Mouse (Mus musculus): Measurements from ENCODE around the gene Opn4. TPM values are rescaled to one million over a fixed set of nuclear protein-coding genes. Genes with fewer than 3 reads are reported as not detected.
A peak's percentile ranks its signal among the peaks of the same experiment; 100 is the strongest.

The Opn4 gene
- polyA plus RNA-seq, 1 experiment from 2014 or later = not detected

- peaks cover 6% of the 10 kb centered on the region; the same call in 1 of the 2 replicates for H3K4me1 ChIP-seq (ENCODE audit: insufficient read depth)
- H3K9ac ChIP-seq (replicated peaks) = no peak overlapping the region
- DNase-seq = no peak
- no peaks in the 10 kb centered on the region for H3K9me3 ChIP-seq (ENCODE audit: low read length)
- H3K36me3 ChIP-seq (replicated peaks; ENCODE audit: insufficient read depth, low read length) = no peaks in the 10 kb centered on the region
- H3K4me2 ChIP-seq (ENCODE audit: low read depth, low read length) = no peak overlapping the region
- ATAC-seq = no peak
- WGBS (ENCODE audit: insufficient replicate concordance) = 46% methylated on average over 4 of the region's 4 CpGs
- H3K4me3 ChIP-seq (ENCODE audit: low read depth, low read length) = no peak overlapping the region
- TF ChIP-seq CTCF (IDR thresholded peaks at IDR 0.05; ENCODE audit: low read depth) (no peak), EP300 (IDR thresholded peaks at IDR 0.05; ENCODE audit: low read depth) (no peak)
- H3K27ac ChIP-seq (ENCODE audit: low read depth) = no peak overlapping the region
- H3K27me3 ChIP-seq (ENCODE audit: insufficient read depth, low read length) = 0 out of 2 replicates have a peak, but pooled peaks cover 4% of the 10 kb centered on the region
Measured at GRCm38 (mm10) chr14:34615625-34616024, 15.7 kb upstream of the Opn4 start.

GRCm38 (mm10) chr14:34615082-34615481, 15.1 kb upstream of the Opn4 start:
- peak; percentile 62 for ATAC-seq
- peak; percentile 34 for DNase-seq

GRCm38 (mm10) chr14:34614551-34614950, 14.6 kb upstream of the Opn4 start:
- Histone ChIP-seq H3K4me1 (ENCODE audit: insufficient read depth) (peaks cover 6% of the 10 kb centered on the region; the same call in 1 of the 2 replicates), H3K4me3 (ENCODE audit: low read depth, low read length) (peak overlapping the region; percentile 38), H3K4me2 (ENCODE audit: low read depth, low read length) (peak overlapping the region; percentile 67), H3K27me3 (ENCODE audit: insufficient read depth, low read length) (0 out of 2 replicates have a peak, but pooled peaks cover 4% of the 10 kb centered on the region), H3K36me3 (replicated peaks; ENCODE audit: insufficient read depth, low read length) (no peaks in the 10 kb centered on the region), H3K9ac (replicated peaks) (peak overlapping the region; percentile 31), H3K9me3 (ENCODE audit: low read length) (no peaks in the 10 kb centered on the region), H3K27ac (ENCODE audit: low read depth) (no peak overlapping the region)
- WGBS (ENCODE audit: insufficient replicate concordance) = 29% methylated on average over 15 of the region's 15 CpGs
- TF ChIP-seq EP300 (IDR thresholded peaks at IDR 0.05; ENCODE audit: low read depth) = no peak
- ATAC-seq (0 out of 2 replicates have a peak, but pooled peaks have one; percentile 4), DNase-seq (no peak)

More at GRCm38 (mm10) chr14:34615082-34615481, 15.1 kb upstream of the Opn4 start:
- Histone ChIP-seq H3K27me3 (ENCODE audit: insufficient read depth, low read length) (0 out of 2 replicates have a peak, but pooled peaks cover 4% of the 10 kb centered on the region), H3K4me3 (ENCODE audit: low read depth, low read length) (peak overlapping the region; percentile 38), H3K9ac (replicated peaks) (peak overlapping the region; percentile 31), H3K27ac (ENCODE audit: low read depth) (no peak overlapping the region), H3K4me2 (ENCODE audit: low read depth, low read length) (peak overlapping the region; percentile 67), H3K36me3 (replicated peaks; ENCODE audit: insufficient read depth, low read length) (no peaks in the 10 kb centered on the region), H3K4me1 (ENCODE audit: insufficient read depth) (peaks cover 6% of the 10 kb centered on the region; the same call in 1 of the 2 replicates), H3K9me3 (ENCODE audit: low read length) (no peaks in the 10 kb centered on the region)
- TF ChIP-seq EP300 (IDR thresholded peaks at IDR 0.05; ENCODE audit: low read depth) (no peak), CTCF (IDR thresholded peaks at IDR 0.05; ENCODE audit: low read depth) (no peak)
- WGBS (ENCODE audit: insufficient replicate concordance) = 2% methylated on average over 13 of the region's 13 CpGs

GRCm38 (mm10) chr14:34613523-34613922, 13.6 kb upstream of the Opn4 start:
- Histone ChIP-seq H3K4me1 (ENCODE audit: insufficient read depth) (peaks cover 6% of the 10 kb centered on the region; the same call in 1 of the 2 replicates), H3K9me3 (ENCODE audit: low read length) (no peaks in the 10 kb centered on the region), H3K27me3 (ENCODE audit: insufficient read depth, low read length) (0 out of 2 replicates have a peak, but pooled peaks cover 4% of the 10 kb centered on the region), H3K4me2 (ENCODE audit: low read depth, low read length) (no peak overlapping the region), H3K36me3 (replicated peaks; ENCODE audit: insufficient read depth, low read length) (no peaks in the 10 kb centered on the region), H3K4me3 (ENCODE audit: low read depth, low read length) (no peak overlapping the region), H3K27ac (ENCODE audit: low read depth) (no peak overlapping the region), H3K9ac (replicated peaks) (no peak overlapping the region)
- TF ChIP-seq CTCF (IDR thresholded peaks at IDR 0.05; ENCODE audit: low read depth) (no peak), EP300 (IDR thresholded peaks at IDR 0.05; ENCODE audit: low read depth) (no peak)
- 60% methylated on average over 6 of the region's 6 CpGs for WGBS (ENCODE audit: insufficient replicate concordance)
- DNase-seq (no peak), ATAC-seq (no peak)

GRCm38 (mm10) chr14:34612222-34612621, 12.3 kb upstream of the Opn4 start:
- DNase-seq = peak; percentile 51
- 42% methylated on average over 4 of the region's 4 CpGs for WGBS (ENCODE audit: insufficient replicate concordance)
- no peak overlapping the region for H3K27ac ChIP-seq (ENCODE audit: low read depth)
- no peak for ATAC-seq
- no peak for TF ChIP-seq EP300 (IDR thresholded peaks at IDR 0.05; ENCODE audit: low read depth)
- TF ChIP-seq CTCF (IDR thresholded peaks at IDR 0.05; ENCODE audit: low read depth) = peak; percentile 61
- H3K9me3 ChIP-seq (ENCODE audit: low read length) = no peaks in the 10 kb centered on the region
- H3K27me3 ChIP-seq (ENCODE audit: insufficient read depth, low read length) = 0 out of 2 replicates have a peak, but pooled peaks cover 4% of the 10 kb centered on the region
- H3K4me2 ChIP-seq (ENCODE audit: low read depth, low read length) = no peak overlapping the region
- no peak overlapping the region for H3K4me3 ChIP-seq (ENCODE audit: low read depth, low read length)
- no peak overlapping the region for H3K9ac ChIP-seq (replicated peaks)
- no peaks in the 10 kb centered on the region for H3K36me3 ChIP-seq (replicated peaks; ENCODE audit: insufficient read depth, low read length)
- peaks cover 6% of the 10 kb centered on the region; the same call in 1 of the 2 replicates for H3K4me1 ChIP-seq (ENCODE audit: insufficient read depth)

GRCm38 (mm10) chr14:34611591-34611990, 11.6 kb upstream of the Opn4 start:
- Histone ChIP-seq H3K4me1 (ENCODE audit: insufficient read depth) (peaks cover 6% of the 10 kb centered on the region; the same call in 1 of the 2 replicates), H3K9ac (replicated peaks) (no peak overlapping the region), H3K9me3 (ENCODE audit: low read length) (no peaks in the 10 kb centered on the region), H3K4me2 (ENCODE audit: low read depth, low read length) (no peak overlapping the region), H3K27me3 (ENCODE audit: insufficient read depth, low read length) (0 out of 2 replicates have a peak, but pooled peaks cover 4% of the 10 kb centered on the region), H3K4me3 (ENCODE audit: low read depth, low read length) (no peak overlapping the region), H3K36me3 (replicated peaks; ENCODE audit: insufficient read depth, low read length) (no peaks in the 10 kb centered on the region), H3K27ac (ENCODE audit: low read depth) (no peak overlapping the region)
- no peak for DNase-seq
- ATAC-seq = no peak
- TF ChIP-seq EP300 (IDR thresholded peaks at IDR 0.05; ENCODE audit: low read depth) = no peak
- TF ChIP-seq CTCF (IDR thresholded peaks at IDR 0.05; ENCODE audit: low read depth) = no peak
- WGBS (ENCODE audit: insufficient replicate concordance) = 89% methylated on average over 4 of the region's 4 CpGs
